Mouse (Mus musculus) natural killer cell, adult 2 months (primary cell): ENCODE results near the gene Gm38431.

Source experiments
- DNase-seq, 2 experiments: peaks; one replicate each; pipeline ENCODE4 v3.0.0; 2022; ENCODE audit warnings: low spot score in 2 of 2

Gene Gm38431

GRCm38 (mm10) chr9:21041308-21041707, 50.5 kb downstream of the Gm38431 start:
- DNase-seq, result no peak

- no peak for DNase-seq
Measured at GRCm38 (mm10) chr9:21039779-21040178, 52.0 kb downstream of the Gm38431 start.

- no peak for DNase-seq
Measured at GRCm38 (mm10) chr9:21037481-21037891, 54.3 kb downstream of the Gm38431 start.

- DNase-seq, result no peak
Measured at GRCm38 (mm10) chr9:21036666-21037065, 55.1 kb downstream of the Gm38431 start.

- no peak for DNase-seq
Measured at GRCm38 (mm10) chr9:21036161-21036560, 55.6 kb downstream of the Gm38431 start.

GRCm38 (mm10) chr9:21035586-21035985, 56.2 kb downstream of the Gm38431 start:
- no peak for DNase-seq

- DNase-seq, result no peak
Measured at GRCm38 (mm10) chr9:21034481-21035085, 57.2 kb downstream of the Gm38431 start.

GRCm38 (mm10) chr9:21033136-21033535, 58.7 kb downstream of the Gm38431 start:
- DNase-seq, result peak; percentile 83 to 84

- DNase-seq, result no peak
Measured at GRCm38 (mm10) chr9:21032491-21032890, 59.3 kb downstream of the Gm38431 start.

GRCm38 (mm10) chr9:21031896-21032351, 59.9 kb downstream of the Gm38431 start, which contains the start of gene Icam5:
Gene Icam5 (plus strand): TSS chr9:21032073.
- DNase-seq, result no peak

- DNase-seq, result peak in 1 of 2 experiments; percentile 70
Measured at GRCm38 (mm10) chr9:21031251-21031895, 60.4 kb downstream of the Gm38431 start.

GRCm38 (mm10) chr9:21030781-21031250, 61.0 kb downstream of the Gm38431 start:
- DNase-seq, result peak; percentile 91 to 92

GRCm38 (mm10) chr9:21030055-21030600, 61.7 kb downstream of the Gm38431 start:
- DNase-seq, result no peak

- DNase-seq, result peak; percentile 70 to 81
Measured at GRCm38 (mm10) chr9:21029291-21030054, 62.3 kb downstream of the Gm38431 start, which contains the start of gene Icam4. Gene Icam4 (plus strand): TSS chr9:21029373.

- DNase-seq, result no peak
Measured at GRCm38 (mm10) chr9:21028560-21029110, 63.2 kb downstream of the Gm38431 start.

- no peak for DNase-seq
Measured at GRCm38 (mm10) chr9:21027774-21028290, 64.0 kb downstream of the Gm38431 start.

- no peak for DNase-seq
Measured at GRCm38 (mm10) chr9:21026849-21027248, 64.9 kb downstream of the Gm38431 start.

GRCm38 (mm10) chr9:21025258-21025810, 66.5 kb downstream of the Gm38431 start:
- no peak for DNase-seq

GRCm38 (mm10) chr9:21022726-21023125, 69.1 kb downstream of the Gm38431 start:
- no peak for DNase-seq

GRCm38 (mm10) chr9:21022288-21022687, 69.5 kb downstream of the Gm38431 start:
- no peak for DNase-seq

- DNase-seq, result no peak
Measured at GRCm38 (mm10) chr9:21021363-21021762, 70.4 kb downstream of the Gm38431 start.
